Mouse (Mus musculus): ENCODE data around the gene Sptbn4. TPM values are rescaled to one million over a fixed set of nuclear protein-coding genes. Genes with fewer than 3 reads are reported as not detected.
A peak's percentile ranks its signal among the peaks of the same experiment; 100 is the strongest.

The Sptbn4 gene
- total and polyA plus RNA-seq, 2 experiments from 2014 or later, result 3.4 to 24.8 TPM

DNA sequence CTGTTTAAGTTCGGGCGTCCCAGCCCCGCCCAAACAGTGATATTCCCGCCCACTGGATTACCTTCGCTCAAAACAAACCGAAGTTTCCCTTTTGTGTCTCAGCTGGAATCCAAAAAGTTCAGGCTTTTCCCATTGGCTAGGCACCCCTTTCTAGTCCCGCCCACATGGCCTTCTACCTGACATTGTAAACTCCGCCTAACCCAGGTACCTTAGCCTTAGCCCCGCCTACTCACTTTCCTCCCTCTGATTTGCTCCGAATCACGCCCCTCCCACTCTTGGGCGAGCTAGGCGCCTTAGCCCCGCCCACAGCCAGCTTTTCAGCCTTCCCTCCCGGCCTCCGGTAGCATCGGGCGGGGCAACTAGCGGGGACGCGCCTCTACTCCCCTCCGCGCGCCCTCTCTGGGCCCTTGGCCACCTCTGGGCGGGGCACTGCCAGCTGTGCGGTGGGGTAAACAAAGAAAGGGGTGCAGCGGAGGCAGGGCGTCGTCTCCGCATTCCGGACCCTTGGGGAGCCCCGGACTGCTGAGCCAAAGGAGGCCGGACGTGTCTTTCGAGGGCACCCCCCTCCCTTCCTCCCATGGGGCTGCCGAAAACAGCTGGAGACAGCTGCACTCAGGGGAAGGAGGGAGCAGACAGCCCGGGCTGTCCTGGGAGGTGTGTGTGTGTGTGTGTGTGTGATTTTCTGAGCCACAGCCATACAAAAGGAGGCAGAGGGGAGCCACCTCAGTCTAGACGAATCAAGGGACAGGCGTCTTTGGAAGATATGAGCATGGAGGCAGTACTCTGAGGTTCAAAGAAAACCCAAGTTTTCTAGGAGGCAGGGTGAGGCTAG is 116.6 kb downstream of the Sptbn4 start:
- WGBS, result under 1% methylated on average over 38 of the region's 39 CpGs
- ATAC-seq (no peak), DNase-seq (ENCODE audit: low spot score) (peak; percentile 68)
- H3K27me3 ChIP-seq (ENCODE audit: insufficient read depth, low read length), result peaks cover 76% of the 10 kb centered on the region
- no peak overlapping the region for H3K27ac ChIP-seq
- no peaks in the 10 kb centered on the region for H3K36me3 ChIP-seq (ENCODE audit: insufficient read depth, low read length)
- no peak overlapping the region for H3K9ac ChIP-seq (replicated peaks; ENCODE audit: low read length)
- H3K9me3 ChIP-seq (ENCODE audit: low read length), result no peaks in the 10 kb centered on the region
- H3K4me2 ChIP-seq (ENCODE audit: low read depth, low read length), result peak overlapping the region; percentile 58
- peaks cover 23% of the 10 kb centered on the region for H3K4me1 ChIP-seq (ENCODE audit: insufficient read depth, low read length)
- H3K4me3 ChIP-seq (ENCODE audit: low read length), result peak overlapping the region; percentile 32
- no peak for TF ChIP-seq CTCF (IDR thresholded peaks at IDR 0.05; ENCODE audit: low read depth)

DNA sequence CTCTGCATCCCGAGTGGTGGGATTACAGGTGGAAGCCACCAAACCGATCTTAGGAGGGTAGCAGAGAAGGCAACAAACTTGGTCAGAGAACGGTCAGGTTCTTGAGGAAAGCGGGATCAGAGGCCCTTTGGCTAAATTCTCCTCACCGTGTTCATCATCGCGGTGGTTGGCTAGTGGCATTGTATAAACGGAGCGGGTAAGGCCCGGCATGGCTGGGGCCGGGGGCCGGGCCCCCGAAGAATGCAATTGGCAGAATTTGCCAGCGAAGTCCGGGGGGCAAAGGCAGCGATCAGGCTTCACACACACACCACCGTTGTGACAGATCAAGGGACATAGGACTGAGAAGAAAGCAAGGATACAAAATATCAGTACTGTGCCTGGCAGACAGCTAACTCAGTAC is 117.5 kb downstream of the Sptbn4 start:
- H3K27ac ChIP-seq, result no peak overlapping the region
- no peak for ATAC-seq
- peaks cover 76% of the 10 kb centered on the region for H3K27me3 ChIP-seq (ENCODE audit: insufficient read depth, low read length)
- 26% methylated on average over 17 of the region's 17 CpGs for WGBS
- no peak for TF ChIP-seq CTCF (IDR thresholded peaks at IDR 0.05; ENCODE audit: low read depth)
- no peak overlapping the region for H3K4me3 ChIP-seq (ENCODE audit: low read length)
- H3K9ac ChIP-seq (replicated peaks; ENCODE audit: low read length), result no peak overlapping the region
- no peak for DNase-seq (ENCODE audit: low spot score)
- H3K9me3 ChIP-seq (ENCODE audit: low read length), result no peaks in the 10 kb centered on the region
- H3K4me2 ChIP-seq (ENCODE audit: low read depth, low read length), result peak overlapping the region; percentile 58; the same call in 1 of the 2 replicates
- no peaks in the 10 kb centered on the region for H3K36me3 ChIP-seq (ENCODE audit: insufficient read depth, low read length)
- peaks cover 29% of the 10 kb centered on the region for H3K4me1 ChIP-seq (ENCODE audit: insufficient read depth, low read length)

DNA sequence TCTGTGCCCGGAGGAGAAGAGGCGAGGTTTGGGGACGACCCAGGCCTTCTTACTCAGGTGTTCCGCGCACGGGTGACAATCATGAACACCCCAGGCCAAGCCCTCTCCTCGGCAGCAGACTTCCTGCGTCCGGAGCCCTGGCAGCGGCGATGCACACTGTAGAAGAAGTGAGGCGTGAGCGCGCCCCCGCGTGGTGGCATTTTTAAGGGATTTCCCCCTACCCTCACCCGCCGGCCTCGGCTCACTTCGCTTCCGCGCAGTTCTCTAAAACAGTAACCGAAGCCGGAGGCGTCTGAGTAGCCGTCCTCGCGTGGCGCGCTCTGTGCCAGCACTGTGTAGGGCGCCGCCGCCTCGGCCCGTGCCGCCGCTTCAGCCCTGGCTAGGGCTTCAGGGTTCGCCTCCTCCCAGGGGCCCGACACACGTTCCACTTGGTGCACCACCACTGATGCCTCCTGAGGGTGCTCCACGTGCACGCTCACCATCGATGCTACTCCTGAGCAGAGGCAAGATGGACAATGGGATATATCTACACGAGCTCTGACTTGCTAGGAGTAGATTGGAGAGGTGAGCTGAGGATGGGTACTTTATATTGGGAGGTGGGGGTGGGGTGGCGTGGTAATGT is 118.0 kb downstream of the Sptbn4 start:
- TF ChIP-seq CTCF (IDR thresholded peaks at IDR 0.05; ENCODE audit: low read depth), result peak; percentile 77
- H3K9ac ChIP-seq (replicated peaks; ENCODE audit: low read length), result no peak overlapping the region
- H3K4me3 ChIP-seq (ENCODE audit: low read length), result peak overlapping the region; percentile 25
- DNase-seq (ENCODE audit: low spot score) (peak; percentile 86), ATAC-seq (no peak)
- WGBS, result 5% methylated on average over 45 of the region's 45 CpGs
- no peaks in the 10 kb centered on the region for H3K36me3 ChIP-seq (ENCODE audit: insufficient read depth, low read length)
- no peaks in the 10 kb centered on the region for H3K9me3 ChIP-seq (ENCODE audit: low read length)
- peaks cover 71% of the 10 kb centered on the region for H3K27me3 ChIP-seq (ENCODE audit: insufficient read depth, low read length)
- peak overlapping the region; percentile 44 for H3K4me2 ChIP-seq (ENCODE audit: low read depth, low read length)
- H3K27ac ChIP-seq, result no peak overlapping the region
- peaks cover 29% of the 10 kb centered on the region for H3K4me1 ChIP-seq (ENCODE audit: insufficient read depth, low read length)

DNA sequence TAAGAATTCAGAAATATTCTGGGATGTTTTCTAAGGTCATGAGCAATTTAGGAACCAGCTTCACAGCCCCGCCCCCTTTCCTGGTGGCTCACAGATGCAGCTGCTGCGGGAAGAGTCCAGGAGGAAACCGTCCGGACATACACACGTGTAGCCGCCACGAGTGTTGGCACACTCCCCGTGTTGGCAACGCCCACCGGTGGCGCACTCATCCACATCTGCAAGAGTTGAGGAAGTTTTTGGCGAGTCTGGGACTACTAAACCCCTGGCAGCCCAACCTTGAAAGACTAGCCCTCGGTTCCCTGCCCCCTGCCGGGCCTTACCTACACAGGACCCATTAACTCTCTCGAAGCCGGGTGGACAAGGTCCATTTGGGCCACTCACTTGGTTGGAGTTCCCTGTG is 118.8 kb downstream of the Sptbn4 start:
- Histone ChIP-seq H3K9ac (replicated peaks; ENCODE audit: low read length) (no peak overlapping the region), H3K27me3 (ENCODE audit: insufficient read depth, low read length) (peaks cover 63% of the 10 kb centered on the region), H3K4me2 (ENCODE audit: low read depth, low read length) (no peak overlapping the region), H3K4me3 (ENCODE audit: low read length) (no peak overlapping the region), H3K4me1 (ENCODE audit: insufficient read depth, low read length) (peaks cover 28% of the 10 kb centered on the region), H3K36me3 (ENCODE audit: insufficient read depth, low read length) (no peaks in the 10 kb centered on the region), H3K27ac (no peak overlapping the region), H3K9me3 (ENCODE audit: low read length) (no peaks in the 10 kb centered on the region)
- DNase-seq (ENCODE audit: low spot score) (no peak), ATAC-seq (no peak)
- TF ChIP-seq CTCF (IDR thresholded peaks at IDR 0.05; ENCODE audit: low read depth), result no peak
- 39% methylated on average over 16 of the region's 16 CpGs for WGBS

DNA sequence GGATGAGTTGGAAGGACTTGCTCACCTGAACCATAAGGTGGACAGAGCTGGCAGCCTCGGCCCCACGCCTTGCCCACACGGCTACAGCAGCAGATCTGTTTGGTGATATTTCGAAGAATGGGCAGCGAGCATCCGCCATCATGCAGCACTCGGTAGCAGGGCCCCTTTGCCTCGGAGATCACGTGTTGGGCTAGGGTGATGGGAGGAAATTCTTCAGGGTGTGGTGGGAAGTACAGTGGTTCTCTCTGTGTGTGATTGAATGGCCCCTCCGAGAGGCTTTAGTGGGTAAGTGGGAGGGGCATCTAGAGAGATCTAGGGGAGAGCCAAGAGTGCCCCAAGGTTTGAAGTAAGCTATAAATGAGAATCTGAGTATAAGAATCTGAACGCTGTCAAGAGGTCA is 119.3 kb downstream of the Sptbn4 start:
- DNase-seq (ENCODE audit: low spot score) (no peak), ATAC-seq (no peak)
- H3K4me2 ChIP-seq (ENCODE audit: low read depth, low read length), result no peak overlapping the region
- H3K27ac ChIP-seq, result no peak overlapping the region
- no peak overlapping the region for H3K4me3 ChIP-seq (ENCODE audit: low read length)
- H3K27me3 ChIP-seq (ENCODE audit: insufficient read depth, low read length), result peaks cover 58% of the 10 kb centered on the region
- H3K9ac ChIP-seq (replicated peaks; ENCODE audit: low read length), result no peak overlapping the region
- H3K4me1 ChIP-seq (ENCODE audit: insufficient read depth, low read length), result peaks cover 23% of the 10 kb centered on the region
- WGBS, result 87% methylated on average over 11 of the region's 11 CpGs
- no peaks in the 10 kb centered on the region for H3K36me3 ChIP-seq (ENCODE audit: insufficient read depth, low read length)
- no peaks in the 10 kb centered on the region for H3K9me3 ChIP-seq (ENCODE audit: low read length)
- TF ChIP-seq CTCF (IDR thresholded peaks at IDR 0.05; ENCODE audit: low read depth), result no peak

DNA sequence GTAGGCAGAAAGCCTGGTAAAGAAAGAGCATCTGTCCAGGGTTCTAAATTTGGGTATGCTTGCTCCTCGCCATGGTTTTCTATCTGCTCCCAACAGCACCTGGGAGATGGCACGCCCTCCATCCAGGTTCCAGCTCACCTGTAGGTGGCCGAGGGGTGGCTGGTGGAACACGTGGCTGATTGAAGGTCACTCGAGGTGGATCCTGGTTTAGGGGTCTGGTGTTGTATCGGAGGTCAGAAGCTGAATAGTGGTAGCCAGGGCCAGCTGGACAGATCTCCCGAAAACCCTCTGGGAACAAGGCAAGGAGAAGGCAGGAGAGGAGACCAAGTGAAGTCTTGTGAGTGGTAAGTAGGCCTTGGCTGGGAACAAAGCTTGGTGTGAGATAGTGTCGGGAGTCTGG is 120.0 kb downstream of the Sptbn4 start:
- 92% methylated on average over 8 of the region's 8 CpGs for WGBS
- DNase-seq (ENCODE audit: low spot score), result no peak
- ATAC-seq, result no peak
- Histone ChIP-seq H3K36me3 (ENCODE audit: insufficient read depth, low read length) (no peaks in the 10 kb centered on the region), H3K4me2 (ENCODE audit: low read depth, low read length) (no peak overlapping the region), H3K4me1 (ENCODE audit: insufficient read depth, low read length) (peaks cover 18% of the 10 kb centered on the region), H3K27ac (no peak overlapping the region), H3K9me3 (ENCODE audit: low read length) (no peaks in the 10 kb centered on the region), H3K9ac (replicated peaks; ENCODE audit: low read length) (no peak overlapping the region), H3K4me3 (ENCODE audit: low read length) (no peak overlapping the region), H3K27me3 (ENCODE audit: insufficient read depth, low read length) (peaks cover 53% of the 10 kb centered on the region)
- no peak for TF ChIP-seq CTCF (IDR thresholded peaks at IDR 0.05; ENCODE audit: low read depth)

Data from hindbrain, postnatal 0 days (tissue).